ENCODE assay signal across 13 mouse cellular contexts in genomic region chr4:81742536-81743459, GRCm38 (mm10).
A peak's percentile ranks its signal among the peaks of the same experiment; 100 is the strongest.
DNase-seq lines count a peak whose midpoint lies in the region; ATAC-seq and TF ChIP-seq lines count a peak whose summit lies in the region.
"Had no signal": no experiment of that assay in that cellular context is flagged by ENCODE, and none has a peak within 500 bp of the region (broad histone marks: within the 10 kb centered on the region; RNA-seq: fewer than 3 reads in every experiment).

No protein-coding gene starts in this region.

- no peak for ATAC-seq in hindbrain, embryonic 11.5 days (ENCODE audit: low FRiP score)
- no peak for ATAC-seq in hindbrain, embryonic 12.5 days (ENCODE audit: low FRiP score)
- ATAC-seq in midbrain, embryonic 15.5 days (replicated peaks), result no peak
- no peak; the same call in 1 of the 2 replicates for ATAC-seq in heart, embryonic 16.5 days (replicated peaks; ENCODE audit: extremely low read depth, insufficient read depth, low FRiP score)
- no peak for ATAC-seq in midbrain, postnatal 0 days (ENCODE audit: low FRiP score)
- ATAC-seq: activated CD4-positive, CD25-positive, alpha-beta regulatory T cell, adult 4 months; liver, embryonic 12.5 days had no signal

- H3K4me1 ChIP-seq in hindbrain, embryonic 11.5 days (replicated peaks; ENCODE audit: control insufficient read depth, insufficient read depth, low read length), result peaks cover 9% of the 10 kb centered on the region; the same call in 1 of the 2 replicates
- peaks cover 19% of the 10 kb centered on the region for H3K4me1 ChIP-seq in hindbrain, embryonic 12.5 days
- peaks cover 34% of the 10 kb centered on the region for H3K4me1 ChIP-seq in midbrain, embryonic 10.5 days
- peaks cover 20% of the 10 kb centered on the region for H3K4me1 ChIP-seq in midbrain, embryonic 15.5 days
- peaks cover 14% of the 10 kb centered on the region for H3K4me1 ChIP-seq in heart, embryonic 16.5 days (ENCODE audit: control insufficient read depth, insufficient read depth, low read length)
- H3K4me1 ChIP-seq in midbrain, postnatal 0 days (ENCODE audit: insufficient read depth, low read length), result peaks cover 12% of the 10 kb centered on the region
- H3K4me1 ChIP-seq: liver, embryonic 12.5 days had no signal

- H3K27ac ChIP-seq in hindbrain, embryonic 11.5 days (ENCODE audit: low read depth, low read length), result no peak overlapping the region
- no peak overlapping the region; the same call in 1 of the 2 replicates for H3K27ac ChIP-seq in hindbrain, embryonic 12.5 days
- H3K27ac ChIP-seq in midbrain, embryonic 10.5 days (replicated peaks), result peak overlapping the region; percentile 92
- no peak overlapping the region for H3K27ac ChIP-seq in midbrain, embryonic 15.5 days
- H3K27ac ChIP-seq in heart, embryonic 16.5 days (ENCODE audit: low read length), result 0 out of 2 replicates have a peak overlapping the region, but pooled peaks have one; percentile 39
- no peak overlapping the region for H3K27ac ChIP-seq in midbrain, postnatal 0 days (ENCODE audit: low read depth, low read length)
- no peak overlapping the region for H3K27ac ChIP-seq in left cerebral cortex, adult 2 months

- H3K4me2 ChIP-seq in hindbrain, embryonic 11.5 days (replicated peaks; ENCODE audit: low read depth, low read length), result no peak overlapping the region
- no peak overlapping the region for H3K4me2 ChIP-seq in hindbrain, embryonic 12.5 days (replicated peaks)
- H3K4me2 ChIP-seq in midbrain, embryonic 15.5 days, result no peak overlapping the region
- H3K4me2 ChIP-seq in heart, embryonic 16.5 days (ENCODE audit: low read depth, low read length), result no peak overlapping the region
- no peak overlapping the region for H3K4me2 ChIP-seq in midbrain, postnatal 0 days (ENCODE audit: low read depth, low read length, poor library complexity, severe bottlenecking)
- H3K4me2 ChIP-seq: liver, embryonic 12.5 days had no signal

- no peak overlapping the region for H3K9ac ChIP-seq in hindbrain, embryonic 11.5 days (ENCODE audit: low read depth, low read length)
- no peak overlapping the region for H3K9ac ChIP-seq in hindbrain, embryonic 12.5 days
- H3K9ac ChIP-seq in midbrain, embryonic 15.5 days, result no peak overlapping the region
- no peak overlapping the region for H3K9ac ChIP-seq in heart, embryonic 16.5 days (ENCODE audit: low read length)
- no peak overlapping the region for H3K9ac ChIP-seq in midbrain, postnatal 0 days (replicated peaks; ENCODE audit: low read length, poor library complexity, severe bottlenecking)
- H3K9ac ChIP-seq: liver, embryonic 12.5 days; neural tube, embryonic 12.5 days had no signal

- no peaks in the 10 kb centered on the region for H3K36me3 ChIP-seq in hindbrain, embryonic 11.5 days (ENCODE audit: control insufficient read depth, insufficient read depth, low read length)
- H3K36me3 ChIP-seq in hindbrain, embryonic 12.5 days, result no peaks in the 10 kb centered on the region
- no peaks in the 10 kb centered on the region for H3K36me3 ChIP-seq in midbrain, embryonic 10.5 days
- no peaks in the 10 kb centered on the region for H3K36me3 ChIP-seq in midbrain, embryonic 15.5 days (replicated peaks)
- H3K36me3 ChIP-seq in heart, embryonic 16.5 days (ENCODE audit: control insufficient read depth, insufficient read depth), result no peaks in the 10 kb centered on the region
- no peaks in the 10 kb centered on the region for H3K36me3 ChIP-seq in midbrain, postnatal 0 days (ENCODE audit: insufficient read depth, low read length)
- H3K36me3 ChIP-seq: G1E; liver, embryonic 12.5 days; neural tube, embryonic 12.5 days had no signal

- no peaks in the 10 kb centered on the region for H3K27me3 ChIP-seq in hindbrain, embryonic 11.5 days (ENCODE audit: control insufficient read depth, insufficient read depth, low read length)
- no peaks in the 10 kb centered on the region for H3K27me3 ChIP-seq in hindbrain, embryonic 12.5 days
- no peaks in the 10 kb centered on the region for H3K27me3 ChIP-seq in midbrain, embryonic 10.5 days (ENCODE audit: low read depth, poor library complexity, severe bottlenecking)
- no peaks in the 10 kb centered on the region for H3K27me3 ChIP-seq in midbrain, embryonic 15.5 days (replicated peaks)
- no peaks in the 10 kb centered on the region for H3K27me3 ChIP-seq in heart, embryonic 16.5 days (ENCODE audit: control insufficient read depth, insufficient read depth, low read length)
- H3K27me3 ChIP-seq in midbrain, postnatal 0 days (ENCODE audit: insufficient read depth, low read length), result no peaks in the 10 kb centered on the region
- H3K27me3 ChIP-seq: liver, embryonic 12.5 days; neural tube, embryonic 12.5 days had no signal

- 52% methylated on average over 4 of the region's 4 CpGs for WGBS in hindbrain, embryonic 11.5 days
- 54% methylated on average over 3 of the region's 4 CpGs for WGBS in hindbrain, embryonic 12.5 days
- 72% methylated on average over 4 of the region's 4 CpGs for WGBS in midbrain, embryonic 10.5 days
- WGBS in midbrain, embryonic 15.5 days, result 40% methylated on average over 4 of the region's 4 CpGs
- WGBS in heart, embryonic 16.5 days, result 47% methylated on average over 4 of the region's 4 CpGs
- WGBS in midbrain, postnatal 0 days, result 56% methylated on average over 4 of the region's 4 CpGs

- H3K4me3 ChIP-seq in hindbrain, embryonic 11.5 days (ENCODE audit: low read depth, low read length), result no peak overlapping the region
- no peak overlapping the region for H3K4me3 ChIP-seq in hindbrain, embryonic 12.5 days
- H3K4me3 ChIP-seq in midbrain, embryonic 10.5 days, result no peak overlapping the region
- no peak overlapping the region for H3K4me3 ChIP-seq in midbrain, embryonic 15.5 days
- H3K4me3 ChIP-seq in heart, embryonic 16.5 days (ENCODE audit: low read length), result no peak overlapping the region
- H3K4me3 ChIP-seq in midbrain, postnatal 0 days (ENCODE audit: low read depth, low read length), result no peak overlapping the region
- no peak overlapping the region for H3K4me3 ChIP-seq in left cerebral cortex, adult 2 months
- H3K4me3 ChIP-seq: liver, embryonic 12.5 days; neural tube, embryonic 12.5 days had no signal

- peak; percentile 14 for DNase-seq in hindbrain, embryonic 11.5 days (ENCODE audit: low spot score)
- DNase-seq in midbrain, embryonic 10.5 days (ENCODE audit: low spot score), result no peak
- peak; percentile 18 for DNase-seq in midbrain, postnatal 0 days (ENCODE audit: low spot score)
- no peak for DNase-seq in left cerebral cortex, adult 2 months (ENCODE audit: extremely low spot score in 1 of 2, low spot score in 2 of 2)
- DNase-seq: kidney, postnatal 14 days; thymus, adult 18-20 months had no signal

- intact Hi-C loops in left cerebral cortex, adult 2 months (cut with DNase I), result loop anchor here (10.0 kb wide), 1 partner anchor 762 kb away; no protein-coding TSS in a partner anchor

- no peak for TF ChIP-seq CTCF in midbrain, postnatal 0 days (IDR thresholded peaks at IDR 0.05)
- no peak for TF ChIP-seq CTCF in left cerebral cortex, adult 2 months (IDR thresholded peaks at IDR 0.05)

- no peaks in the 10 kb centered on the region for H3K9me3 ChIP-seq in hindbrain, embryonic 11.5 days (ENCODE audit: control insufficient read depth, low read length)
- no peaks in the 10 kb centered on the region for H3K9me3 ChIP-seq in hindbrain, embryonic 12.5 days (replicated peaks)
- H3K9me3 ChIP-seq in midbrain, embryonic 10.5 days (replicated peaks), result no peaks in the 10 kb centered on the region
- H3K9me3 ChIP-seq in midbrain, embryonic 15.5 days, result no peaks in the 10 kb centered on the region
- H3K9me3 ChIP-seq in heart, embryonic 16.5 days (replicated peaks; ENCODE audit: control insufficient read depth, low read length), result no peaks in the 10 kb centered on the region
- no peaks in the 10 kb centered on the region for H3K9me3 ChIP-seq in midbrain, postnatal 0 days (ENCODE audit: low read length)
- H3K9me3 ChIP-seq: liver, embryonic 12.5 days; neural tube, embryonic 12.5 days had no signal

Comparison
In these comparisons a context has a peak if more than half of its experiments do, and no peak if none do; other contexts are left out.
1. DNase-seq: peak in hindbrain, embryonic 11.5 days (single experiment) and midbrain, postnatal 0 days (single experiment); none in midbrain, embryonic 10.5 days (single experiment) and left cerebral cortex, adult 2 months (0 of 2).
2. H3K27ac ChIP-seq: peak in midbrain, embryonic 10.5 days (single experiment) and heart, embryonic 16.5 days (single experiment); none in hindbrain, embryonic 11.5 days (single experiment), hindbrain, embryonic 12.5 days (single experiment), midbrain, embryonic 15.5 days (single experiment), midbrain, postnatal 0 days (single experiment) and left cerebral cortex, adult 2 months (single experiment).